Mouse (Mus musculus) frontal cortex, postnatal 25 days (tissue): ENCODE data around the gene Hils1.
"Not testable (repeated sequence)": the region's sequence is repeated elsewhere in the genome, so short reads cannot be mapped to it uniquely, and the experiment has no call there.

Experiments used
- DNase-seq, 2 experiments: peaks; one replicate each; pipeline ENCODE4 v3.0.0; 2022; ENCODE audit warnings: low spot score in 2 of 2

Gene Hils1

DNA sequence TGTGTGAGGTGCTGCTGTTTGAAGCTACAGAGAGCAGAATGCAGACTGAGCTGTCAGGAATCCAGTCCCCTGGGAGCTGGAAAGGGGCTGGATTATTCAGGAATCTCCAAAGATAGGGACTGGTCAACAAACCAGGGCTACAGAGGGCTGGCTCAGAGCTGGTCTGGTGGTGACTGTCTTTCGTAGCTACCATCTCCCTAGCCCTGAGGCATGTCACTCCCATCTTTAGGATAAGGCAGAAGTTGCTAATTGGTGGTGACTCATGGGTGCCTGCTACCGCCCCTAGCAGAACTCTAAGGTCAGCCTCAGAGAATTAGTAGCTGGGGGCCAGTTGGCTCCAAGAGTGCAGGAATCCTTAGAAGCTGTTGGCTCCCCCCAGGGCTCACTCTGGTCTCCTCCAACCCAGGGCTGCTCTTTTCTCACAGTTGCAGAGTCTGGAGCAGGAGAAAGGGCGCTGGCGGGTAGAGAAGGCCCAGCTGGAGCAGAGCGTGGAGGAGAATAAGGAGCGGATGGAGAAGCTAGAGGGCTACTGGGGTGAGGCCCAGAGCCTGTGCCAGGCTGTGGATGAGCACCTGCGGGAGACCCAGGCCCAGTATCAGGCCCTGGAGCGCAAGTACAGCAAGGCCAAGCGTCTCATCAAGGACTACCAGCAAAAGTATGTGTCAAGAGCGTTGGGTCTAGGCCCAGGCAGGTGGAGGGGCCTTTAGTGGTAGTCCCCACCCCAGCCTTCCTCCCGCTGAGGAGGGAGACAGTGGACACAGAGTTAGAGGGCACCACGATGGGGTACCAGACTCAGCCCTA lies 36.9 kb downstream of the Hils1 start:
- no peak for DNase-seq

GRCm38 (mm10) chr11:95004937-95005198 lies 37.5 kb downstream of the Hils1 start:
- DNase-seq = no peak

DNA sequence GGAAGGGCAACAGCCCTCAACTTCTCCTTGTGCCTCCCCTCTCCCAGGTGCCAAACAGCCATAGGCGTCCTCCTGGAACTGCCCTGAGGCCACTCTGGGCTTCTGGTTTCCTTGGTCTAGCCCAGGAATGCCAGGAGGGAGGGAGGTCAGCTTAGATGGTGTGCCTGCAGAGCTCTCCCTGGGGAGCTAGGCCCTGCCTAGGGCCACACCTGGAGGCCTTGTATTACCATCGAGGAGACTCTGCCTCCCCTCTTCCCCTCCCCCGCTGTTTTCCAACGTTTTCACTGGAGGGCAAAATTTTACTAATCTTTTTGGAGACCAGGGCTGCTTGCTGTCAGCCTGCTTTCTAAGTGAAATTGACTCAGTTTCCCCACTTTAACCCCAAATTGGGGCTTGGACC lies 38.6 kb downstream of the Hils1 start:
- DNase-seq = no peak

DNA sequence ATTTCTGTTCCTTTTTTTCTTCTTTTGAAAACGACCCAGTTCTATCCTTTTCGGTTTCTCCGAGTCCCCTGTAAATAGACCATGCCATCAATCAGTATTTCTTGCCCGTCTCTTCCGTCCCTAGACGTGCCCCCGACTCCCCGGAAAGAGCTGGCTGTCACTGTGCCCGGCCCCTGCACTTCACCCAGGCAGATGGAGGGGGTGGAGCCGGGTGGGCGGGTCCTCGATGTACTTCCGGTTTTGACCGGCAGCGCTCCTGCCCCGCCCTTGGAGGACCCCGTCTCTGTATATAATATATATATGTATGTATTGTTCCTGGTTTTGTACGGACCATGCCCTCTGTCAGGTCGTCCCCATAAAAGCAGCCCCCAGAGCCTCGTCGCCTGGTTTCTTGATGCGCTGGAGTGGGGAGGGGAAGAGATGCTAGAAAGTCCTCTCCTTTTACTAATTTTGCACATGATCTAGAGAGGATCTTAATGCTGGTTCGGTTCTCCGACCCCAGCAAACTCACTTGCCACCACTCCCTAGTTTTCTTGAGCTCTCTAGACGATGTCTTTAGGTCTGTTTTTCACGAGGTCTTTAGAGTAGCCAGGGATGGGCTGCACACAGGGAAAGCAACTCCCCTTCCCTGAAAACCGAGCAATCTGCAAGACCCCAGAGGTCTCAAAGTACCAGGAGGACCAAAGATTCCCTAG lies 39.3 kb downstream of the Hils1 start:
- DNase-seq = peak; percentile 40 to 59

- DNase-seq = no peak
Measured at GRCm38 (mm10) chr11:95007418-95007817, 40.0 kb downstream of the Hils1 start.

- no peak for DNase-seq
Measured at GRCm38 (mm10) chr11:95008661-95009628, 41.6 kb downstream of the Hils1 start.

DNA sequence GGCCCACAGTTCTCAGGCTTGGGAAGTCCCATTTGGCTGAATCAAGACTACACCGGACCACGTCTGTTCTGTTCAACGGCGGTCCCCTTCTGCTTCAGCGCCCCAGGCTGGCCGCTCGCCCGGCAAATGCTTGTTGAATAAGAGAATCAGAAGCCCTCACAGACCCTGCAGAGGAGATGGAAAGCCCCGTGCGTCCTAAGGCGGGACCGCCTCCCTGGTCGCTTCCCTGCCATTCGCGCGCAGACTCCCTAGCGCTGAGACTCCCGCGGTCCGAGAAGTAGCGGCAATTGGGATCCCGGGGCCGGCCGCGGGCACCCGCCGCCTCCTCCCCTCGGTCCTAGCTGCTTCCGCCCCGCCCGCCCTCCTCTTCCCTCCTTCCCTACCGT lies 42.2 kb downstream of the Hils1 start, which contains the start of gene Samd14:
Gene Samd14, plus strand, starts transcription at position 251 of the 386 bp plus-strand sequence.
- DNase-seq = peak in 1 of 2 experiments; percentile 39

DNA sequence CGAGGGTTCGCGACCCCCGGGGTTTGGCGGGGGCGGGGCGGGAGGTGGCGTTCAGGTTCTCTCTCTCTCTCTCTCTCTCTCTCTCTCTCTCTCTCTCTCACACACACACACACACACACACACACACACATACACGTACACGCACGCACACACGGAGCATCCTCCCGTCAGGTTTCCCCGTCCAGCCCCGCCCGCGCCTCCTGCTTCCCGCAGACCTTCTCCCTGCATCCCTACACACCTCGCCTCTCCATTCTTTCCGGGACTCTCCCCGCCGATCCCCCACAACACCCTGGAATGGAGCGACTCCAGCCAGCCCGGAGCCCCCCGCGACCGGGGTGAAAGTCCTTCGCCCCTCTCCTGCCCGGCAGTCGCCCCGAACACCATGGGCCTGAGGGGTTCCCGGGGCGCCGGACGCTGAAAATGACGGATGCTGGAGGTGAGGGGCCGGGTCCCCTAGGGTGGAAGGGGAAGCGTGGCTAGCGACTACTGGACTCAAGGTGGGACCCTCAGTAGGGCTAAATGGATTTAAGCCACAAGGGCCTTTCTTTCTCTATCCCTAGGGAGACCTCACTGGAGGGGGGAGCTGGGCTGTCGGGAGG lies 42.8 kb downstream of the Hils1 start:
- no peak for DNase-seq

- DNase-seq = not testable (repeated sequence)
Measured at GRCm38 (mm10) chr11:95010841-95011403, 43.5 kb downstream of the Hils1 start.

DNA sequence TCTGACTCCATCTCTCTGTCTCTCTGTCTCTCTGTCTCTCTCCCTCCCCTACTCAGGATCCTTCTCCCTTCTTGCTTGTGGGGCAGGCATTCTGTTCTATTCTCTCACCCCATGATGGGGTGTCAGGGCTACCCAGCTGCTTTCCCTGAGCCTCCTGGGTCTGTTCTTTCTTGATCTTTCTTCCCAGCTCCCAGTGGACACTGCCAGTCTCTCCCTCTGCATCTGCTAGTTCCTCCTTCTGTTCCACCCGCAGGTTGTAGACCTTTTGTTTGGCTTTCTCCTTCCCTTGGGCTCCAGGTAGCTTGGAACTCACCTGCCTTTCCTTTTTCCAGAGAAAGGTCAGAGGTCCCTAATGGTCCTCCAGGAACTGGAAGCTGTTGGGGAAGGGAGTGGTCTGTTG lies 44.0 kb downstream of the Hils1 start:
- DNase-seq = no peak

- DNase-seq = no peak
Measured at GRCm38 (mm10) chr11:95012075-95012474, 44.7 kb downstream of the Hils1 start.

DNA sequence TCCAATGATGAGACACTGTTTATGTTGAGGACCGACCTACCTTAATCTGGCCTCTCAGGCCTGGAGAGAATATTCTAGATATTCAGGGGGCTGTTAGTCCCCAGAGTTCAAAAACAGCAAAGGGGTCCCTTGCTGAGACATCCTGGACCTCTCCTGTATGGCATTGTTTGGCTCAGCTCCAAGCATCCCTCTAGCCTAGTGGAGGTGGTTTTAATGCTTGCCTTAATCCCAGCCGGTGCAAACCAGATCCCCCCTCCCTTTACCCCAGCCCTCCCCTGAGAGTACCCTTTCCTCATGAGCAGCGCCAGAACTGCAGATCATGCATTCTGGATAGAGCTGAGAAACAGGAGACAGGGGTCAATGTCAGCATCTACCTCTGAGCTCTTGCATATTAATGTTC lies 45.1 kb downstream of the Hils1 start:
- DNase-seq = no peak

DNA sequence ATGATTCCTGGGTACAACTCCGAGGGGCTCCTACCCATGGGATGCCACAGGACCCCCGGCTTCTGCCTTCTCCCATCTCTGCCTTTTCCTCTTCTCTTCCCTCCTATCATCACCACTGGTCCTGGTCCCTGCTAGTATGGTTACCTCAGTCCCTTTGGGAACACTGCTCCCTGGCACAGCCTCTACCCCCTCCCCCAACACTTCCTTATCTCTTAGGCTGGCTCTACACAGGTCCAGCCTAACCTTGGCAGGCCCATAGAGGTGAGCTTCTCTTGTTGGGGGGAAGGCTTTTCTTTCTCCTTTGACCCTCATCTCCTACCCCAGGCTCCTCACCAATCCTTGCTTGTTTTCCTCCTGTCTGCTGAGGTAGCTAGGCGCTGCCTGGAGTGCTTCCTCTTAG lies 48.1 kb downstream of the Hils1 start:
- DNase-seq = no peak
